Mouse (Mus musculus) heart, adult 2 months (tissue): ENCODE data around the gene Uxt.
A peak's percentile ranks its signal among the peaks of the same experiment; 100 is the strongest.

Source experiments
- CTCF ChIP-seq: fragments of 200-600 bp; IDR thresholded peaks from 2 replicates; pipeline ENCODE4 v1.8.1; 2022; ENCODE audit warnings: antibody characterized with exemption, mild to moderate bottlenecking, moderate library complexity
- EP300 ChIP-seq: fragments of 200-500 bp; IDR thresholded peaks from 2 replicates; pipeline ENCODE4 v1.6.1; 2011; ENCODE audit warnings: low read depth, low read length, control low read depth; ENCODE audit not compliant: insufficient read depth
- POLR2A ChIP-seq: fragments of 200-500 bp; IDR thresholded peaks from 2 replicates; pipeline ENCODE4 v1.6.1; 2011; ENCODE audit warnings: mild to moderate bottlenecking, low read depth, low read length, control low read depth; ENCODE audit not compliant: insufficient read depth

DNA sequence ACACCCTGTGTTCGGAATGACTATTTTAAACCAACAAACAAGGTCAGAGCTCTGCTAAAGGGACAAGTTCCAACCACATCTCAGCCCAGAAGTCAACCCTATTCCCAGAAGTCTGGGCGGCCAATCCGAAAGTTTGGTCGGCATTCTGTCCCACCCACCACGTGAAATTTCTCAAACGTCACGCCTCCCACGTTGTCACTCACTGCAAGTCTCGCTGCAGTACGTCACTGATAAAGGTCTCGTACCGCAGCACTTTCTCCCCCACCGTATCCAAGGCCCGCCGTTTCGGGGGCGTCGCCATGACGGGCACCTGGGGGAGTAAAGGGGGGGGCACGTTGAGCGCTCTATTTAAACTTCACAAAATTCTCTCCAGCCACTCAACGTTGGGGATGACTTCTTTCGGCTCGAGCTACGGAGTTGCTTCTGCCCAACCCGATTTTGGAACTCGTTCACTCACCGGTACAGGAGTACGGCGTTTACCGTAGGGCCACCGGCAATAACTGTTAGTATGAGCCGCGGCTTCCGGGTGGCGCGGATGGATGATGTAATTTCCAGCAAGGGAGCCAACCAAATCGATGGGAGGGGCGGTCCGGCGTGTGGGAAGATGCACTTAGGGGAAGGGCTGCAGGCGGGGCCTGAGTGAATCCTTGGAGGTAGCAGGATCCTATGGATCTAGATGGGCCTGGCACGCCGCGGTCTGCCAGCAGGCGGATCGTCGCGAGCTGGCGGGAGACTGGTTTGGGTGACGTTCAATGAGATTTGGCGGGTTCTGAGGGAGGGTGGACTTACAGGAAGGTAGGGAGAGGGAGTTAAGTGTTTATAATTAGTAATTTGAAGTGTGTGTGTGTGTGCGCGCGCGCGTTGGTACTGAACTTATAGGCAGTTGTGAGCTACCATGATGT is at the start of gene Uxt:
- TF ChIP-seq POLR2A, result peak; percentile 56
- TF ChIP-seq CTCF, result peak; percentile 36
- TF ChIP-seq EP300, result no peak
